Mouse (Mus musculus): Measurements from ENCODE around the gene Mrpl19.

DNA sequence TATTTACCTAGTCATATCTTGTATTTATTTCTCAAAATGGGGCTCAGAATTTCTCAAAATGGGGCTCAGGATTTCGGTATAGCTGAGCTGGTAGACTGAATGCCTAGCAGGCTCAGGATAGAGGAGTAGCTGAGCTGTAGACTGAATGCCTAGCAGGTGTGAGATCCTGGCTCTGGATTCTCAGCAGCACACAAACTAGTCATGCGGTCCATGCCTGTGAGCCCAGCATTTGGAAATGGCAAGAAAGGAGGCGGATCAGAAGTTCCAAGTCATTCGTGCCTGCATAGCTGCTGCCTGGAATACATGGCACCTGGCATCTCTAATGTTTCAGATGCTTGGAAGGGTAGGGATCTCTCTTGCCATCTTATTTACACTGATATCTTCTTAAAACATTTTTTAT lies 36.4 kb downstream of the Mrpl19 start:
- TF ChIP-seq GATA1 (IDR thresholded peaks at IDR 0.05; ENCODE audit: borderline replicate concordance, low read length) (no peak), CTCF (IDR thresholded peaks at IDR 0.05; ENCODE audit: low read depth, low read length) (no peak)
